Mouse (Mus musculus) heart, postnatal 25 days (tissue): ENCODE measurements around the gene Odf4. TPM values are rescaled to one million over a fixed set of nuclear protein-coding genes. Genes with fewer than 3 reads are reported as not detected.
"Not testable (repeated sequence)": the region's sequence is repeated elsewhere in the genome, so short reads cannot be mapped to it uniquely, and the experiment has no call there.

ENCODE experiments used
- DNase-seq: peaks from one replicate; pipeline ENCODE4 v3.0.0; 2022; ENCODE audit warnings: low spot score
- intact Hi-C: fragments of 180-260 bp; cut with DNase I; formaldehyde crosslinking; loops from one replicate; pipeline ENCODE4 v1.15.1; 2025
- total RNA-seq, 2 experiments: library from RNA; stranded (reverse); gene quantifications; 2 replicates each; pipeline ENCODE4 v1.2.3; 2021

Odf4 gene
- total RNA-seq, 2 experiments from 2014 or later: not detected

GRCm38 (mm10) chr11:68953903-68954302 lies 27.0 kb upstream of the Odf4 start:
- intact Hi-C loops: no loop called here

GRCm38 (mm10) chr11:68947542-68947993 lies 20.7 kb upstream of the Odf4 start:
- intact Hi-C loops: no loop called here
- no peak for DNase-seq

More at GRCm38 (mm10) chr11:68953903-68954302, 27.0 kb upstream of the Odf4 start:
- no peak for DNase-seq

- no peak for DNase-seq
Measured at GRCm38 (mm10) chr11:68946806-68947440, 20.0 kb upstream of the Odf4 start.

GRCm38 (mm10) chr11:68946001-68946400 lies 19.1 kb upstream of the Odf4 start:
- DNase-seq: no peak
- intact Hi-C loops: no loop called here

More at GRCm38 (mm10) chr11:68946806-68947440, 20.0 kb upstream of the Odf4 start:
- intact Hi-C loops: no loop called here

GRCm38 (mm10) chr11:68945245-68945644 lies 18.4 kb upstream of the Odf4 start:
- intact Hi-C loops: no loop called here
- DNase-seq: no peak

- intact Hi-C loops: loop anchor here (5.0 kb wide), 1 partner anchor 35 kb away; no protein-coding TSS in a partner anchor
Measured at GRCm38 (mm10) chr11:68942731-68943130, 15.8 kb upstream of the Odf4 start.

GRCm38 (mm10) chr11:68940516-68940915 lies 13.6 kb upstream of the Odf4 start:
- intact Hi-C loops: loop anchor here (5.0 kb wide), 1 partner anchor 33 kb away; no protein-coding TSS in a partner anchor

More at GRCm38 (mm10) chr11:68942731-68943130, 15.8 kb upstream of the Odf4 start:
- DNase-seq: no peak

GRCm38 (mm10) chr11:68939451-68940304 lies 12.8 kb upstream of the Odf4 start:
- peak; percentile 84 for DNase-seq
- intact Hi-C loops: loop anchor here (5.0 kb wide), 1 partner anchor 32 kb away; no protein-coding TSS in a partner anchor

More at GRCm38 (mm10) chr11:68940516-68940915, 13.6 kb upstream of the Odf4 start:
- DNase-seq: no peak

- DNase-seq, intact Hi-C loops: not testable (repeated sequence)
Measured at GRCm38 (mm10) chr11:68936951-68937350, 10.1 kb upstream of the Odf4 start.

GRCm38 (mm10) chr11:68933885-68934507 lies 7.1 kb upstream of the Odf4 start:
- no peak for DNase-seq

GRCm38 (mm10) chr11:68929947-68930346 lies 3.1 kb upstream of the Odf4 start:
- DNase-seq: no peak
- intact Hi-C loops: no loop called here

More at GRCm38 (mm10) chr11:68933885-68934507, 7.1 kb upstream of the Odf4 start:
- intact Hi-C loops: no loop called here

- no peak for DNase-seq
- intact Hi-C loops: no loop called here
Measured at GRCm38 (mm10) chr11:68924749-68925148, 2.1 kb downstream of the Odf4 start.

GRCm38 (mm10) chr11:68923191-68923590 lies 3.7 kb downstream of the Odf4 start:
- no peak for DNase-seq
- intact Hi-C loops: no loop called here

- intact Hi-C loops: no loop called here
- DNase-seq: no peak
Measured at GRCm38 (mm10) chr11:68914566-68914965, 12.3 kb downstream of the Odf4 start.

GRCm38 (mm10) chr11:68911531-68912177 lies 15.2 kb downstream of the Odf4 start:
- no peak for DNase-seq
- intact Hi-C loops: no loop called here

- no peak for DNase-seq
- intact Hi-C loops: loop anchor here (5.0 kb wide), 2 partner anchors 33 to 128 kb away; no protein-coding TSS in a partner anchor
Measured at GRCm38 (mm10) chr11:68908846-68909503, 17.9 kb downstream of the Odf4 start.

GRCm38 (mm10) chr11:68907251-68907650 lies 19.6 kb downstream of the Odf4 start:
- DNase-seq: no peak
- intact Hi-C loops: loop anchor here (5.0 kb wide), 2 partner anchors 35 to 130 kb away; no protein-coding TSS in a partner anchor

GRCm38 (mm10) chr11:68906461-68906790 lies 20.5 kb downstream of the Odf4 start:
- intact Hi-C loops: loop anchor here (5.0 kb wide), 2 partner anchors 36 to 131 kb away; no protein-coding TSS in a partner anchor
- no peak for DNase-seq
